Mouse (Mus musculus): ENCODE measurements around the gene Agmat. TPM values are rescaled to one million over a fixed set of nuclear protein-coding genes. Genes with fewer than 3 reads are reported as not detected.

The Agmat gene
- polyA plus RNA-seq, 1 experiment: not detected

DNA sequence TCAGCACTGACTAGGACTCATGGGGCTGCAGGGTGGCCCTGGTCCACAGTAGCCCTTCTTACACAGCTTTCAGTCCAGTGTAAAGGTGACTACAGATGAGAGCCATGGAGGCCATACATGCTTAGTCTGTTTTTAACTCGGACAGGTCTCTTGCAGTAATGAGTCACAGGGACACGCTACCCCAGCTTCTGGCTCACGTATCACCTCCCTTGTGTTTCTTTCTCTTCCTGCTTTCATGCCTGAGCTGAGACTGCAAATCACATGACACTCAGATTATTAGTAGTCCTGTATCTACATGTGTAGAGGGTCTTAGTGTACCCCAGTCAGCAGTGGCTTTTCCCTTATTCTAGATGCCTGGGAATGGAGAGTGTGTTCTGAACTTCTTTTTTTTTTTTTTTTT, 18.5 kb downstream of the Agmat start:
- H3K36me3 ChIP-seq (ENCODE audit: control insufficient read depth, insufficient read depth): peaks cover 42% of the 10 kb centered on the region
- no peaks in the 10 kb centered on the region for H3K79me2 ChIP-seq (ENCODE audit: control insufficient read depth, insufficient read depth)
- H3K79me3 ChIP-seq (ENCODE audit: low read depth): no peaks in the 10 kb centered on the region
- no peaks in the 10 kb centered on the region for H3K27me3 ChIP-seq (ENCODE audit: control insufficient read depth, insufficient read depth, insufficient read length)
- no peak overlapping the region for H3K4me3 ChIP-seq (ENCODE audit: insufficient read depth, poor library complexity, severe bottlenecking)
- H3ac ChIP-seq (ENCODE audit: control insufficient read depth, insufficient read length, low read depth): no peak overlapping the region
- TF ChIP-seq USF1 (IDR thresholded peaks at IDR 0.05; ENCODE audit: low read depth) (no peak), CTCF (IDR thresholded peaks at IDR 0.05; ENCODE audit: control insufficient read depth, insufficient read depth, insufficient read length) (no peak), MYOG (IDR thresholded peaks at IDR 0.05; ENCODE audit: control insufficient read depth, extremely low read depth, insufficient read length) (no peak), MAX (IDR thresholded peaks at IDR 0.05) (no peak), CEBPB (IDR thresholded peaks at IDR 0.05; ENCODE audit: low read depth) (no peak), MYOD1 (IDR thresholded peaks at IDR 0.05; ENCODE audit: control insufficient read depth, insufficient read length, low read depth) (no peak), FOSL1 (IDR thresholded peaks at IDR 0.05; ENCODE audit: insufficient read depth, low read length, poor library complexity, severe bottlenecking) (no peak)

DNA sequence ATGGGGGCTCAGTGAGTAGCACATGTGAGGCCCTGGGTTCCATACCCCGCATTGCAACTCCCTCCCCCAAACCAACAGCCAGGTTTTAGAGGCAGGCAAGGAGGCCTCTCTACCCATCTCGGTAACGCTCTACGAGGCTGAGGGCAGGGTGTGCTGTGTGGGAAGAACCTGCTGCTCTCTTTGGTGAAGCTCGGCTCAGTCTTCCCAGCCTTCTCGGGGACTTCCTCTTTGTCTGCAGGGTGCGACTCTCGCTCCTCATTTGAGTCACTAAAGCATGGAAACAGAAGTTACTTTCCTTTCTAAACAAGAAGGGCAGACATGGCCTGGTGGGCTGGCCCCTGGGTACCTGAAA, 19.8 kb downstream of the Agmat start:
- peaks cover 50% of the 10 kb centered on the region for H3K36me3 ChIP-seq (ENCODE audit: control insufficient read depth, insufficient read depth)
- TF ChIP-seq CTCF (IDR thresholded peaks at IDR 0.05; ENCODE audit: control insufficient read depth, insufficient read depth, insufficient read length): no peak
- TF ChIP-seq CEBPB (IDR thresholded peaks at IDR 0.05; ENCODE audit: low read depth): no peak
- no peak for TF ChIP-seq MYOD1 (IDR thresholded peaks at IDR 0.05; ENCODE audit: control insufficient read depth, insufficient read length, low read depth)

GRCm38 (mm10) chr4:141766668-141767352, 20.3 kb downstream of the Agmat start:
- no peaks in the 10 kb centered on the region for H3K79me3 ChIP-seq (ENCODE audit: low read depth)
- no peaks in the 10 kb centered on the region for H3K79me2 ChIP-seq (ENCODE audit: control insufficient read depth, insufficient read depth)
- H3K27me3 ChIP-seq (ENCODE audit: control insufficient read depth, insufficient read depth, insufficient read length): no peaks in the 10 kb centered on the region
- H3ac ChIP-seq (ENCODE audit: control insufficient read depth, insufficient read length, low read depth): no peak overlapping the region
- H3K36me3 ChIP-seq (ENCODE audit: control insufficient read depth, insufficient read depth): peaks cover 48% of the 10 kb centered on the region
- no peak for TF ChIP-seq FOSL1 (IDR thresholded peaks at IDR 0.05; ENCODE audit: insufficient read depth, low read length, poor library complexity, severe bottlenecking)
- TF ChIP-seq MYOD1 (IDR thresholded peaks at IDR 0.05; ENCODE audit: control insufficient read depth, insufficient read length, low read depth): peak; percentile 3
- no peak overlapping the region for H3K4me3 ChIP-seq (ENCODE audit: insufficient read depth, poor library complexity, severe bottlenecking)

More for the DNA sequence above, 19.8 kb downstream of the Agmat start:
- Histone ChIP-seq H3K4me3 (ENCODE audit: insufficient read depth, poor library complexity, severe bottlenecking) (no peak overlapping the region), H3K79me3 (ENCODE audit: low read depth) (no peaks in the 10 kb centered on the region), H3ac (ENCODE audit: control insufficient read depth, insufficient read length, low read depth) (no peak overlapping the region), H3K79me2 (ENCODE audit: control insufficient read depth, insufficient read depth) (no peaks in the 10 kb centered on the region), H3K27me3 (ENCODE audit: control insufficient read depth, insufficient read depth, insufficient read length) (no peaks in the 10 kb centered on the region)

- H3K79me3 ChIP-seq (ENCODE audit: low read depth): no peaks in the 10 kb centered on the region
- H3ac ChIP-seq (ENCODE audit: control insufficient read depth, insufficient read length, low read depth): peak overlapping the region; percentile 54
- TF ChIP-seq MYOG (IDR thresholded peaks at IDR 0.05; ENCODE audit: control insufficient read depth, extremely low read depth, insufficient read length) (no peak), MAX (IDR thresholded peaks at IDR 0.05) (no peak), MYOD1 (IDR thresholded peaks at IDR 0.05; ENCODE audit: control insufficient read depth, insufficient read length, low read depth) (peak; percentile 0)
- H3K4me3 ChIP-seq (ENCODE audit: insufficient read depth, poor library complexity, severe bottlenecking): no peak overlapping the region
- peaks cover 42% of the 10 kb centered on the region for H3K36me3 ChIP-seq (ENCODE audit: control insufficient read depth, insufficient read depth)
- no peaks in the 10 kb centered on the region for H3K27me3 ChIP-seq (ENCODE audit: control insufficient read depth, insufficient read depth, insufficient read length)
- no peaks in the 10 kb centered on the region for H3K79me2 ChIP-seq (ENCODE audit: control insufficient read depth, insufficient read depth)
These were observed 21.0 kb downstream of the Agmat start for GRCm38 (mm10) chr4:141767353-141768036.

GRCm38 (mm10) chr4:141769501-141770160, 23.2 kb downstream of the Agmat start:
- no peaks in the 10 kb centered on the region for H3K79me2 ChIP-seq (ENCODE audit: control insufficient read depth, insufficient read depth)
- H3K4me3 ChIP-seq (ENCODE audit: insufficient read depth, poor library complexity, severe bottlenecking): no peak overlapping the region

More at GRCm38 (mm10) chr4:141769501-141770160, 23.2 kb downstream of the Agmat start:
- H3K79me3 ChIP-seq (ENCODE audit: low read depth): no peaks in the 10 kb centered on the region
- H3ac ChIP-seq (ENCODE audit: control insufficient read depth, insufficient read length, low read depth): no peak overlapping the region
- H3K36me3 ChIP-seq (ENCODE audit: control insufficient read depth, insufficient read depth): peaks cover 41% of the 10 kb centered on the region
- TF ChIP-seq USF1 (IDR thresholded peaks at IDR 0.05; ENCODE audit: low read depth) (no peak), CEBPB (IDR thresholded peaks at IDR 0.05; ENCODE audit: low read depth) (no peak), MAX (IDR thresholded peaks at IDR 0.05) (no peak), CTCF (IDR thresholded peaks at IDR 0.05; ENCODE audit: control insufficient read depth, insufficient read depth, insufficient read length) (no peak), FOSL1 (IDR thresholded peaks at IDR 0.05; ENCODE audit: insufficient read depth, low read length, poor library complexity, severe bottlenecking) (no peak), MYOG (IDR thresholded peaks at IDR 0.05; ENCODE audit: control insufficient read depth, extremely low read depth, insufficient read length) (no peak), MYOD1 (IDR thresholded peaks at IDR 0.05; ENCODE audit: control insufficient read depth, insufficient read length, low read depth) (no peak)
- H3K27me3 ChIP-seq (ENCODE audit: control insufficient read depth, insufficient read depth, insufficient read length): no peaks in the 10 kb centered on the region

Measured in C2C12 (cell line).